Mouse (Mus musculus) ovary, postnatal 10 days (tissue): Measurements from ENCODE around the gene Cyp2c29.
"Not testable (repeated sequence)": the region's sequence is repeated elsewhere in the genome, so short reads cannot be mapped to it uniquely, and the experiment has no call there.

Experiments
- DNase-seq: peaks from one replicate; pipeline ENCODE4 v3.0.0; 2022; ENCODE audit warnings: low spot score

Cyp2c29 gene

GRCm38 (mm10) chr19:39269105-39269504 is at the start of gene Cyp2c29:
Cyp2c29 (plus strand) TSS chr19:39269405.
- DNase-seq, result not testable (repeated sequence)

- DNase-seq, result not testable (repeated sequence)
These were observed 2.2 kb upstream of the Cyp2c29 start for GRCm38 (mm10) chr19:39267036-39267435.

GRCm38 (mm10) chr19:39282801-39283200 is 13.6 kb downstream of the Cyp2c29 start:
- no peak for DNase-seq

- DNase-seq, result no peak
These were observed 16.4 kb downstream of the Cyp2c29 start for GRCm38 (mm10) chr19:39285637-39286036.

- DNase-seq, result no peak
These were observed 17.6 kb downstream of the Cyp2c29 start for GRCm38 (mm10) chr19:39286825-39287224.

GRCm38 (mm10) chr19:39288978-39289377 is 19.8 kb downstream of the Cyp2c29 start:
- no peak for DNase-seq
